Mouse (Mus musculus) E14TG2a.4 (cell line): ENCODE measurements at regions not wholly inside any gene's neighbourhood (a gene's known extent, or its start where the extent isn't known, plus 50 kb on each side); places are given as distances from the start of the nearest gene placed in this dataset.
"Not testable (repeated sequence)": the region's sequence is repeated elsewhere in the genome, so short reads cannot be mapped to it uniquely, and the experiment has no call there.

Experiments used
- CTCF ChIP-seq: conservative IDR thresholded peaks from 2 replicates; pipeline ENCODE4 v1.5.1; 2014; ENCODE audit warnings: low read length
- NANOG ChIP-seq: IDR thresholded peaks from 2 replicates; pipeline ENCODE4 v1.6.1; 2014; ENCODE audit warnings: borderline replicate concordance, low read length, mixed read lengths

- not testable (repeated sequence) for TF ChIP-seq CTCF, NANOG
These were observed 1364.1 kb downstream of the Zfp704 start for GRCm38 (mm10) chr3:8245822-8246221.
